Mouse (Mus musculus) heart, adult 11 months (tissue): ENCODE measurements at regions not wholly inside any gene's neighbourhood (a gene's known extent, or its start where the extent isn't known, plus 50 kb on each side); places are given as distances from the start of the nearest gene placed in this dataset.

Experiments used
- DNase-seq: peaks from one replicate; pipeline ENCODE4 v3.0.0; 2022

DNA sequence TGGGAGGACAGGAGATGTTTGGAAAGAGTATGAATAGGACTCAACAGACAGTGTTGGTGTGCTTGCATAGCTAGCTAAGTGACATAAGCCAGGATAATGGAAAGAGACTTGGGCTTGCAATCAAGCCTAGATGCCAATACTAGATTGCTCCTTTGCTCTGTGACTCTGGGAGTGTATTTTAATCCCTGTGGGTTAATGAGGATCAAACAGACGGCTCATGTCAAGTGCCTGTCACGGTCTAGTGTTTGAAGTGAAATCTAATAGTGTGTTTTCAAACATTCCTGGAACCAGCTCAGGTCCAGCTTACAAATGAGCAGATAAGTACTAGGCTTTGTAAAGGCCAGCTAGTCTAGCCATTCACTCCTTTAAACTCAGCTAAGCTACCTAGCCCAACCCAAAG is 64.1 kb upstream of the Ranbp3l start:
- no peak for DNase-seq

GRCm38 (mm10) chr15:8897487-8898158 is 70.1 kb upstream of the Ranbp3l start:
- DNase-seq: no peak

DNA sequence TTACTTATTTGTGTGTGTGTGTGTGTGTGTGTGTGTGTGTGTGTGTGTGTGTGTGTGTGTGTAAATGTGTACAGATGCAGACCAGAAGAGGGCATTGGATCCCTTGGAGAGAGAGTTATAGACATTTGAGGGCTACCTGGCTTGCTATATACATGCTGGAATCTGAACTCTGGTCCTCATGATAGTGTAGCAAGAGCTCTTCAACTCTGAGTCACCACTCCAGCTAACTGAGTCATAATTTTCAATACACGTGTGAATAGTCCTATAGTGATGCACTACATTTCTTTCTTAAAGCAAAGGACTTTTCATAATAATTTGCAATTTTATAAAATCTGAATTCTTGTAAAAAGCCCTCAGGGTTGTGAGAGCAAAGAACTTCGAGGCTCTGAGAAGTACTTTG is 70.9 kb upstream of the Ranbp3l start:
- DNase-seq: no peak

- DNase-seq: no peak
Measured at GRCm38 (mm10) chr15:8896391-8896790, 71.4 kb upstream of the Ranbp3l start.

DNA sequence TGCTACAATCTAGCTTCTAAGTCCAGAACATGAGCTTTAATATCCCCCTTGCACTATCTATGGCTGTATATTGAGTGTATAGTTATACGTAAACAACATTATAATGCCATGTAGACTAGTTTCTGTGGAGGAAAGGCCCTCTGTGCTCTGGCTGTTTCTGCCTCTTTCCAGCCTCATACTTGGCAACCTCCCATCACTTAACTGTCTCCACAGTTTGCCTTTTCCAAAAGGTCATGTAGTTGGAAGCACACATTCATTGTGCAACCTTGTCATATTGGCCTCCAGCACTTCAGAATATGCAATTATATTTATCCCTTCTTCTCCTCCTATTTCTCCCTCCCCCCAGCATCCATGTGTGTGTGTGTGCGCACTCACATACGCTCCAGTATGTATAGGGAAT is 82.2 kb upstream of the Ranbp3l start:
- DNase-seq: no peak

DNA sequence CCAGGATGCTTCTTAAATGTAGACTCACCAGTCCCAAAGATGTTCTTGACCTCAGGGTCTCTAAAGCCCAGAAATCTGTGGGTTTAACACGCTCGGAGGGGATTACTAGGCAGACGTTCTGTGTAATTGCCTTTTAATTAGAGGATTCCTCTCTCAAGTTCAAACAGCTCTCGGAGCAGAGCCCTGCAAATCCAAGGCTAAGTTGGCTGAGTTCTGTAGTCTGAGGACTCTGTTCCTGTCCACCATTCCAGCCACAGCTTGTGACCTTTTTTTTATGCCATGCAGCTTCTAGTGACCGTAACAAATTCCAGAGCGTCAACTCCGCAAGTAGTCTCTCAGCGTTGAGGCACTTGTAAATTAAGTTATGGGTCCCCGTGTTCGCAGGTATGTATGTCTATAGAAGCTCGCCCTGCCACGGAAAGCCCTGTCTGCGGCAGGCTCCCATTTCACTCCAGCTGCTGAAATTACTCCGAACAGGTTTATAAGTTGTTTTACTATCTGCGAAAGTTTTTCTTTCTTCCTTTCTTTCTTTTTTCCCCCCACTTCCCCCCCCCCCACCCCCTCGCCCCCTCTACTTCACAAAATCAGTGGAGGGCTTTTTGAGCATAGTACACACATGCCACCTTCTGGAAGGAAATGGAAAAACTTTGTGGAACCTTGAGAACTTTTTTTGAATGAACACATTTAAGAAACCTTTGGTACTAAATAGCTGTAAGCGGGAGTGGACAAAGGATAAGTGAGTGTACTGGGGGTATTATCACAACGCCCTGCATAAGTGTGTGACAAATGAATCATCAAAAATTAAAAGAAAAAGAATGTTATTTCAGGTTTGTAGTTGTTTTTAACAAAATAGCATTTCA is 82.9 kb upstream of the Ranbp3l start:
- no peak for DNase-seq

DNA sequence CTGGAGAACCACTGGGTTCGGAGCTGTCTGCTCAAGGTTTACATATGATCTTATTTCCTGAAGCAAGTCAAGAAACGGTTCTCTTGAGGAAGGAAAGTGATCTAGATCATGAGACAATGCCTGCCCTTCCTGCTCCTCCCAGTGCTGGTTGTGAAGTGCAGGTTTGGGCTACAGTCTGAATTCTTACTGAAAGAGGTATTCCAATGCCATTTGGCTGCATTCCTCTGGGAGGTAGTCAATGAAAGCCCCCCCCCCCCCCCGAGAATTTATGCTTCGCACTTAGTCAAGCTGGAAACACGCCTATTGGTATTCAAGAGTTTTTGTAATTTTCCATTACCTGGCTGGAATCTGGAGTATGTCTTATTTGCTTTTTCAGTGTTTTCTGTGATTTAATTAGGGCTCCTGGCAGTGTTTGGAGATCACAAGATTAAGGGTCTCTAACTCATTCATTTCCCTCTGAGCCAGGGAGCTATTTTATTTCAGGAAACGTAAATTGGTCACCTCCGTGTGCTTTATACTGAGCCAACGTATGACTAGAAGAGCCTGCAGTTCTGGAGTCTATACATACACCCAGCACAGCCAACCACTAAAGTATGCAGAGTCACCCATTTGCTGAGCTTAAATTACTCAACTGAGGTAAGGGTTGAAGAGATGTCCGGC is 84.7 kb upstream of the Ranbp3l start:
- DNase-seq: no peak

DNA sequence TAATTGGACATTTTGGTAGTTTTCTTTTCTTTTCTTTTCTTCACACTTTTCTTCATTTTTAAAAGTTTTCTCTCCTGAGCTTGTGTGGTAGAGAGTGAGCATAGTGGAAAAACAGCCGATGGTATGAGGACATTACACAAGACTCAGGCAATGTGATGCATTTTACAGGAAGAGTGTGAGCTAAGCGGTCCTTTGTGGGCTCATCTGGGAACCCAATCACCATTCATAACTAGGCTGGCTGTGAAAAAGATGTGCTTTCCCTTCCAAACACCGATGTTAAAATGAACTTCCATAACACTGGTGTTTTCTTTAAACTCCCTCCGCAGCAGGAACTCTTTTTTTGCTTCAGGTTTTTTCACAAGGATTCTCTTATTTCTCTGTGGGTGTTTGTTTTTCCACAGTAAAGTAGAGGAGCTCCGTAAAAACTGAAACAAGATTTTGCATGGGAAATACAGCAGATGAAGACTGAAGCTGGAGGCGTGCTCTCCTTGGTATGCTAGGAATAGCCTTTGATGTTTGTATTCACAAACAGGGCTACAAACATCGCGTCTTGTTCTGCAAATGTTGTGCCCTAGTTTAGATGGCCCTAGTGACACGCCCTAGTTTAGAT is 92.8 kb upstream of the Ranbp3l start:
- no peak for DNase-seq

- DNase-seq: peak; percentile 71
Measured at GRCm38 (mm10) chr15:8868021-8868420, 99.7 kb upstream of the Ranbp3l start.

DNA sequence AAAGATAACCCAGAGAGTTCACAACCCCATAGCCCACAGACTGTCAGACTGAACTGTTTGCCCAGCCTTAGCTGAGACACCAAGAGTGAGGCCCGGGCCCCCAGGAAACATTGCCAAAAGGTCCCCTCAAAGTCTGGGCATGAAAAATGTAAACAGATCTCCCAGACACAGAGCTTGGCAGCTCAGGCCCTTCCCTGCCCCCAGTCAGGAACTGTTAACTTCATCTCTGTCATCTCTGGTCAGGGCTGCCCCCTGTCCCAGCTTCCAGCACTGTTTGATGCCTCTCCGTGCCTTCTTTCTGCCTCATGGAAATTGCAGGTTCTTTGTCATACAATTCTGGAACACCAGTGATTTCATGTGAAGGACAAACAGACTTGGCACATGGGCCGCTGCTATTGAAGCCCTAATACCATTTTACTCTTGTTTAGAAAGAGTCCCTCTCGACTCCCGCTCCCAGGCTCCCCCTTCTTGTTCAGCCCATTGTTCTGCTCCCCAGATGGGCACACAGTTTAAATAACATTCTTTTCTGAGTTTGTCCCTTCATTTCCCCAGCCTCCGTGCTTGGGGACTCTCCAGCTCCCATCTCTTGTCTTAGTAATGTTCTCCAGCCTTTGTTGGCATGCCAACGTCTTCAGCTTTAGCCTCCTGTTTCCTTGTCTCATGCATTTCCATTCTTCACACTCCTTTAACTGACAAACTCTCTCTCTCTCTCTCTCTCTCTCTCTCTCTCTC is 100.4 kb upstream of the Ranbp3l start:
- DNase-seq: peak; percentile 54

DNA sequence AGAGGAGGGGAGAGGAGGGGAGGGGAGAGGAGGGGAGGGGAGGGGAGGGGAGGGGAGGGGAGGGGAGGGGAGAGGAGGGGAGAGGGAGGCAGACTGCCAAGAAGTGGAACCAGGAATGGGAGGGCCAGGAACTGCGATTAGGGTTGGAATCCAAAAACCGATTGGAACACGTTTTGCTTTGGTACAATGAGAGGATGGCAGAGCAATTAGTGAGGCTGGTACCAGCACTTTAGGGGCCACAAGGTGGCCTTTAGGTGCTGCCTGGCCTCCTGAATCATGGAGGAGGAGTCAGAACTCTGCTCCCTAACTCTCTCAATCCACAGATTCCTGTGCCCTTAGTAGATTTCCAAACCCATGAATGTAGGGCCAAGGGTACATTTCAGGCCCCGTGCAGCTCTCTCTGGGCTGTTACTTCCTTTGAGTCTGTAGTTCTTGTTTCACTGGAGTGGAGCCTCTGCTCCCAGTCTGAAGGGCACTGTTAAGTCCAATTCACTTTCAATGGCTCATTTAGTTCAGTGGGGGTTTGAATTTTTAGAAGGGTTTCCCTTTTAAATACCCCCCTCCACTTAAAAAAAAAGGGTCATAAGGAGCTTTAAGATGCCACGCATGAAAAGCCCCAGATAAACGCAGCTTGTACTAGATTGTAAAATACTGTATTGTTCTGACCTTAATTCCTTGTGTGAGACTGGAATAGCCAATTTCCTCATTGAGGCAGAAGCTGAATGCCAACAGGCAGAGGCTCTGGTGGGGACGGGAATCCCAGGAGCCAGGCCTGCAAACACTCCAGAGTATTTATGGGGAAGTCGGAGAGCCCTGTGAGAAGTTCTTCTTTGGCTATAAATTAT is 102.4 kb upstream of the Ranbp3l start:
- DNase-seq: no peak

GRCm38 (mm10) chr15:8856419-8857084 is 111.2 kb upstream of the Ranbp3l start:
- no peak for DNase-seq

GRCm38 (mm10) chr15:8855511-8855910 is 112.2 kb upstream of the Ranbp3l start:
- DNase-seq: no peak

DNA sequence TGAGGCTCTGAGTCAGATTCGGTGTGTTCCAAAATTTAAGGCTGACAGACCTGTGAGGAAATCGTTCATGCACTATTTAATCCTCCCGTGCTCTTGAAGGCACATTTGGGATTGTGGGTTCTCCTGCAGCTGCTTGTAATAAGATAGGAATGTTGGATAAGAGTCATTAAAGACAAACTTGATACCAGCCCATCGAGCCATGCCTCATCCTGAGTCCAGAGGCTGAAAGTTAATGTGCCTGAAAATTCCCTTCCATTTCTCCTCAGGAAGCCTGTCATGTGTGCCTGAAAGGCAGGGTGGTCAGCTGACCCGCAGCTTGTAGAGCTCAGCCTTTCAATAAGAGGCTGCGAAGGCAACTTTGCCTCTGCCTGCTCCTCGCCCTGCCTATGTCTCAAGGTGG is 113.4 kb upstream of the Ranbp3l start:
- no peak for DNase-seq

DNA sequence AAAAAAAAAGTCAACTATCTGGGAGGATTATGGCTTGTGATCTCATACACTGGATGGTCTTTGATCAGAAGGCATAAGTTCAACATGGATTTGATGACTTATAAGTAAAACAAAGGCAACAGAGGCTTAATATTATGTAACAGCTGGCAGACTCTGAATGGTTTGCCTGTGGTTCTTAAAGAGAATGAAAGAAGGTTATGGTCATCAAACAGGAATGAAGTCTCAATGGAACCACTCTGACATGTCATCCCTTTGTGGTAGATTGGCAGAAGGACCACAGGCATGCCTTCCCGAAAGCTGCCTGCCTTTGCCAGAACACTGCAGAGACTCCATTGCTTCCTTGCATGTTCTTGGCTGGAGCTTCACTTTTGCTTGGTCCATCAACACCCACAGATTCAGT is 116.8 kb upstream of the Ranbp3l start:
- no peak for DNase-seq

GRCm38 (mm10) chr15:8849413-8849812 is 118.3 kb upstream of the Ranbp3l start:
- DNase-seq: no peak

DNA sequence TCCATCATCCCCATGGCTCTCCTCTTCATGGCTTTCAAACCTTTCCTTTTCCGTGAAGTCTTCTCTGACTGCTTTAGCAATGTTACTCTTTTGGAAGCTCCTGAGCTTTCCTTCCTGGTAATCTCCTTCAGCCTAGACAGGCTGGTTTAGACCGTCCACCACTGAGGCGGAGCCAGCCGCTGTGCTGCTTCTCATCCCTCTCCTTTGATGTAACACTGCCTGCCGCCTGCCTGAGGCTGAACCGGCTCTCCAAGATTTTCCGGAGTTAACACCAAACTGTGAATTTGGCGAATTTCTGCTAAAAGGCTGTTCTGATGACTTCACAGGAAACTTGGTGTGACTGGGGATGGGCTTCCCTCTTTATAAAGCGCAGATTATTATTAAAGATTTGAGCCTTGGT is 125.6 kb upstream of the Ranbp3l start:
- no peak for DNase-seq

DNA sequence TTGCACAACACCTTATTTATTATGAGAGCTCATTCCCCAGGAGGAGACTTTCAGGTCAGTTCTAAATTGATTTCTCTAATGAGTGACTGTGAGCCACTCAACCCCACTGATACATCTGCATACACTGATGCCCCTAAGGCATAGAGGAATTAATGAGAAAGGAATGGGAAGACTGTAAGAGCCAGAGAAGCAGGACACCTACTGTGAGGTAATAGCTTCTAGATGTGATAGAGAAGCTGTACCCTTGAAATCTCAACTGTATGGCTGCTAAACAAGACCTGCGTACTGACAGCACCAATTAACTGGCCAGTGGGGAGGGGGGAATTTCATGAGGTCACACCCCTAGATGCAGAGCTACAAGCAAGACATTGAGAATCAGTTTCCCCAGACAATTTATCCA is 128.3 kb upstream of the Ranbp3l start:
- no peak for DNase-seq

DNA sequence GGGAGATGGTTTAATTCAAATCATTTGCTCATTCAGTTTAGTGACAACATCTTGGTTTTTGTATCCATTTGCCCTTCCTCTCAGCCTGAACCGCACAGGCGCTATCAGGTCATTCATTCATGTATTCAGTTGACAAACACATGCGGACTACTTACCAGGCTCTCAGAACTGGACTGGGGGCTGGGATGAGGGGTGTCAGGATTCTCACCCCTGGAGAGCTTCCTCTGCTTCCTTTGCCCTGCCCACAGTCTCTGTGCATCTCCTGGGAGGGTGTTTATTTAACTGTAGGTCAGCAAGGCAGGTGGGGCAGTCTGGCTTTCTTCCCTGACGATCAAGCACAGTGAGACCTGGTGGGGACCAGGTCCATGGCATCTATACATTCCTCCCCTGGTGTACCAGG is 123.6 kb upstream of the Slc1a3 start:
- DNase-seq: peak; percentile 66

- DNase-seq: peak; percentile 60
Measured at GRCm38 (mm10) chr15:8832970-8833369, 122.4 kb upstream of the Slc1a3 start.
